Mouse (Mus musculus) embryonic fibroblast, embryonic 13.5 days (primary cell): ENCODE measurements around the gene Trhr2. TPM values are rescaled to one million over a fixed set of nuclear protein-coding genes. Genes with fewer than 3 reads are reported as not detected.

Experiments
- H3K27ac ChIP-seq: 2 replicates; pipeline ENCODE4 v1.5.1; 2012; ENCODE audit warnings: low read length, control low read depth, inconsistent platforms; ENCODE audit not compliant: insufficient read depth
- H3K4me1 ChIP-seq: 2 replicates; pipeline ENCODE4 v1.6.1; 2011; ENCODE audit warnings: low read length; ENCODE audit not compliant: control insufficient read depth, insufficient read depth
- H3K4me3 ChIP-seq: 2 replicates; pipeline ENCODE4 v1.5.1; 2011; ENCODE audit warnings: mild to moderate bottlenecking, control low read depth, low read length; ENCODE audit not compliant: insufficient read depth
- CTCF ChIP-seq: IDR thresholded peaks from 2 replicates; pipeline ENCODE4 v1.5.1; 2011; ENCODE audit warnings: mild to moderate bottlenecking, control low read depth, low read length, moderate library complexity, borderline replicate concordance; ENCODE audit not compliant: insufficient read depth
- POLR2A ChIP-seq: IDR thresholded peaks from 2 replicates; pipeline ENCODE4 v1.6.1; 2011; ENCODE audit warnings: low read depth, mild to moderate bottlenecking, control low read depth, low read length, moderate library complexity
- polyA plus RNA-seq: library from polyadenylated mRNA; stranded (reverse); fragments of >200 nt; gene quantifications from 2 replicates; pipeline ENCODE4 v1.2.4, GENCODE M21; 2011; ENCODE audit warnings: low read depth; ENCODE audit not compliant: missing spikeins, insufficient read length

The Trhr2 gene
- polyA plus RNA-seq, result not detected in 2 replicates

GRCm38 (mm10) chr8:122360696-122361416, at the start of gene Trhr2:
Gene Trhr2, minus strand, starts transcription at chr8:122360746.
- H3K27ac ChIP-seq, result peak within 1 kb of the TSS; percentile 36; the same call in 1 of the 2 replicates
- H3K4me1 ChIP-seq, result peaks cover 19% of the 10 kb centered on the region
- TF ChIP-seq POLR2A, result no peak
- TF ChIP-seq CTCF, result no peak
- no peak within 1 kb of the TSS for H3K4me3 ChIP-seq

DNA sequence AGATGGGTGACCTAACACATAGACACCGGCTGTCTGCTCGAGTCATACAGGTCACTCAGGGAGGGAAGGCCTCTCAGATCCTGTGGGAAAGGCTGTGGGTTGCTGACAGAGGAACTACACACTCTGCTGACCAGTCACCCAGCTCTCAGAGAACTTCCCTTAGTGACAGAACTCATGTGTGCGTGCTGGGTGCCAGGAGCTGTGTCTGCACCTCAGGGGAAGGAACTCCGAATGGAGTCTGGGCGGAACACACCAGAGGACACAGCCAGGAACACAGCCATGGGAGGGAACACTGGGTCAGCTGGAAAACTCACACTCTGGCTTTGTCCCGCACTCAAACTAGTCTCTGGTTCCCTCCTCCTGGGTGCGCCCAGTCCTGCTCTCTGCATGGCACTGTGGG, 47.1 kb upstream of the Trhr2 start:
- no peaks in the 10 kb centered on the region for H3K4me1 ChIP-seq
- H3K27ac ChIP-seq, result no peak overlapping the region
- no peak for TF ChIP-seq CTCF
- no peak for TF ChIP-seq POLR2A
- H3K4me3 ChIP-seq, result no peak overlapping the region

DNA sequence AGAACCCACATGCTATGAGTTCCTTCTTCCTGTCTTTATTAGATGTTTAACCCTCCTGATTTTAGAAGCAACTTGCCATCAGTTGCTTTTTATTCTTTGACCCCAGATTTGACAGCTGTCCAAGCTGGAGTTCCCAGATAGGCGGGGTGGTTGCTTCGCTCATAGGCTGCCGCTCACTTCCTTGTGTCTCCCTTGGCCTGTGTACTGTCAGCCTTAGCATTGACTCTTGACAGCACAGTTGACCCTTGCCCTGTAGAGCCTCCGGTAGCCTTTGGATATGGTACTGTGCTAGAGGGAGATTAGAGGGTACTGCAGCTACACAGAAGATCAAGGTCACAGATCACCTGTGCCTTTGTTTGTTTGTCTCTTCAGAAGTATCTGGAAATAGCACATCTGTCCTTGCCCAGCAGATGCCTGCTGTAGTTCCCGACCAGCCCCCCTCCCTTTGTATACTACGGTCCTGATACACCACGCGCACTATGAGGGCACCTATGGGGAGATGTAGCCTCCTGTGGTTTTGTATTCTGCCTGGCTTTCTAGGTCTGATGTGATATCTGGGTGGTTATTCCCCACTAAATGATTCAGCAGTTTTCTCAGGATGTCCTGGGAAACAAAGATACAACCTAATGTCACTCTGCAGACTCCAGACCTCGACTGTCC, 44.7 kb upstream of the Trhr2 start:
- no peak overlapping the region for H3K4me3 ChIP-seq
- H3K4me1 ChIP-seq, result no peaks in the 10 kb centered on the region
- no peak overlapping the region for H3K27ac ChIP-seq
- TF ChIP-seq POLR2A, result no peak
- TF ChIP-seq CTCF, result no peak

- Histone ChIP-seq H3K4me1 (no peaks in the 10 kb centered on the region), H3K4me3 (no peak overlapping the region), H3K27ac (no peak overlapping the region)
- TF ChIP-seq CTCF, result no peak
- TF ChIP-seq POLR2A, result no peak
Measured at GRCm38 (mm10) chr8:122398186-122398585, 37.6 kb upstream of the Trhr2 start.

DNA sequence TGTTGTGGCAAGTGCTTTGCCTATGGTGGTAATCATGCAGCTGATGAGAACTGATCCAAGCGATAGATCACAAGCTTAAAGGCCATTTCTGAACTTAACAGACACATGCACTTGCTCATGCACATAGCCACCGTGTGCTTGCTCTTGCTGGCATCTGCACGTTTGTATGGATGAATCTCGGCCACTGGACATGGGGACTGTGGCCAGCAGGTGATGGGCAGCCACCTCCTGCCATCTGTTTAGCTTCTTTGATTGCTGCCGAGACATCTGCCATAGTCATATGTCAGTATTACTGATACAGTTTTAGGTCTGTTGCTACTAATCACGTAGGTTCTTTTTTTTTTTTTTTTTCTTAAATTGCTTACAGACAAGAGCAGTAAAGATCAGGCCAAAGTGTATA, 34.7 kb upstream of the Trhr2 start:
- Histone ChIP-seq H3K27ac (no peak overlapping the region), H3K4me3 (no peak overlapping the region), H3K4me1 (no peaks in the 10 kb centered on the region)
- TF ChIP-seq CTCF, result no peak
- no peak for TF ChIP-seq POLR2A

GRCm38 (mm10) chr8:122393717-122394116, 33.2 kb upstream of the Trhr2 start:
- Histone ChIP-seq H3K4me3 (no peak overlapping the region), H3K4me1 (no peaks in the 10 kb centered on the region), H3K27ac (no peak overlapping the region)
- TF ChIP-seq POLR2A, result no peak
- TF ChIP-seq CTCF, result no peak

GRCm38 (mm10) chr8:122390758-122391157, 30.2 kb upstream of the Trhr2 start:
- H3K4me3 ChIP-seq, result no peak overlapping the region
- H3K27ac ChIP-seq, result no peak overlapping the region
- TF ChIP-seq CTCF, result no peak
- no peaks in the 10 kb centered on the region for H3K4me1 ChIP-seq

DNA sequence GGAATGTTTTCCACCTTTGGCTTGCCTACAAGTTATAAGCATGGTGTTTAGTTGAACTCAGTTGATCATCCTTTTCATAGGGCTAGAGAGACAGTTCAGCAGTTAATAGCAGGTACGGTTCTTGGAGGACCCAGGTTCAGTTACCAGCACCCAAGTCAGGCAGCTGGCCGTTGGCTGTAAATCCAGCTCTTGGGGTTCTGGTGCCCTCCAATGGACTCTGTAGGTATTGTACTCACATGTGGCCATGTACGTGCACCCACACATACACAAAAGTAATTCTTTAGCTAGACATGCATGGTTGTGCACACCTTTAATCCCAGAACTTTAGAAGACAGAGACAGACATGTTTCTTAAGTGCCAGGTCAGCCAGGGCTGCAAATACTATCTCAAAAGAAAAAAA, 28.8 kb upstream of the Trhr2 start:
- H3K27ac ChIP-seq, result no peak overlapping the region
- no peak for TF ChIP-seq POLR2A
- no peak for TF ChIP-seq CTCF
- no peaks in the 10 kb centered on the region for H3K4me1 ChIP-seq
- no peak overlapping the region for H3K4me3 ChIP-seq

- Histone ChIP-seq H3K4me3 (no peak overlapping the region), H3K4me1 (peaks cover 3% of the 10 kb centered on the region; the same call in 1 of the 2 replicates), H3K27ac (no peak overlapping the region)
- TF ChIP-seq CTCF (no peak), POLR2A (no peak)
Measured at GRCm38 (mm10) chr8:122383039-122383438, 22.5 kb upstream of the Trhr2 start.
